Mouse (Mus musculus): ENCODE data around the gene Zfp119a. TPM values are rescaled to one million over a fixed set of nuclear protein-coding genes. Genes with fewer than 3 reads are reported as not detected.
"Not testable (repeated sequence)": the region's sequence is repeated elsewhere in the genome, so short reads cannot be mapped to it uniquely, and the experiment has no call there.

Gene Zfp119a
- polyA plus RNA-seq (2015; fragmentation: Nextera tagmentation; extraction: Ambion mirVana), result 11.9 and 12.1 TPM in 2 replicates

DNA sequence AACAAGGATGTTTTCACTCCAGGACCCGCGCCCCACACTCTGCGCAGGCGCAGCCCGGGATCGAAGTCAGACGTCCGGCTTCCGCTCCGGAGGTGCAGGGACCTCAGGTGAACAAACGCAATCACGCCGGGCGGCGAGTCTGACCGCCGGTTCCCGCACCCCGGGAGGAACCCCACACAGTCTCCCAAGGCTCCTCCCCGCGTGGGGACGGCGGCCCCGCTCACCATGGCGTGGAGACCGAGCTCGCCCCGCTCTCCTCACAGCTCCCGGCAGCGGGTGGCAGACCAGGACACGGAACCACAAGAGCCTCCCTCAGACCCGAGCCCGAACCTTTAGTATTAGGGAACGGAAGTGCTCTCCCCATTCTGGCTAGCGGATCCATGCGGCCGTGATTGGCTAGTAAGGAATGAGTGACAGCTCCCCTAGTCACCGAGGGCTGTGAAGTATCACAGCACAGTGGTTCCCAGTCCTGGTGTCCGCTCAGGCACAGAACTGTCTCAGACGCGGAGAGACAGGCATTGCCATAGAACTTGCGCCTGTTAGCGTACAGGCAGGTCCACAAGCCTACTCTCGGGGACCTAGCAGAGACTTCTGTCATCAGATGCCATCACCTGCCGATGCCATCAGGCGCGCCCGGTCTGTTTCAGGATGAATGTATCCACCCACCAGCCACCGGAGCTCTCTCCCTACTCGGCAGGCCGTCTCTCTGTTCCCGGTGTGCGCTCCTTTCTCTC lies at the start of gene Zfp119a:
Gene Zfp119a, minus strand, starts transcription at position 295 of the 734 bp plus-strand sequence.
- H3K27ac ChIP-seq, result peak within 1 kb of the TSS; percentile 88
- H3K4me3 ChIP-seq, result peak within 1 kb of the TSS; percentile 46
- H3K9me3 ChIP-seq, H3K27me3 ChIP-seq, H3K36me3 ChIP-seq: not testable (repeated sequence)
- peak; percentile 100 for ATAC-seq (ENCODE audit: low FRiP score)
- under 1% methylated on average over 38 of the region's 53 CpGs for WGBS
- peaks cover 18% of the 10 kb centered on the region for H3K4me1 ChIP-seq (replicated peaks)
- H3K4me2 ChIP-seq, result peak within 1 kb of the TSS; percentile 56
- peak within 1 kb of the TSS; percentile 73 for H3K9ac ChIP-seq

DNA sequence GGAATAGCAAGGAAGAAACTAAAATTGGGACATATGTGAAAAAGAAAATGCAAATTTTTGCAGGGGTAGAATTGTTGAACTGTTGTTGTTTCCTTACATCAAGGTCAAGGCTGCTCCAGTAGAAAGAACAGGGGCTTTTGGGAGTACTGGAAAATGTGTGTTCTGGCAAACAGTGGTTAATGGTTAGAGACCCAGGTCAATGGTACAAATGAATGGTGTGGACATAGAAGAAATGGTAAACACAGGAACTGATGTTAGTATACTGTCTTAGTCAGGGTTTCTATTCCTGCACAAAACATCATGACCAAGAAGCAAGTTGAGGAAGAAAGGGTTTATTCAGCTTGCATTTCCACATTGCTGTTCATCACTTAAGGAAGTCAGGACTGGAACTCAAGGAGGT lies 27.9 kb upstream of the Zfp119a start:
- no peak for ATAC-seq (ENCODE audit: low FRiP score)
- Histone ChIP-seq H3K36me3 (no peaks in the 10 kb centered on the region), H3K4me3 (no peak overlapping the region), H3K27ac (no peak overlapping the region), H3K27me3 (no peaks in the 10 kb centered on the region), H3K4me1 (replicated peaks) (no peaks in the 10 kb centered on the region), H3K4me2 (no peak overlapping the region), H3K9ac (no peak overlapping the region), H3K9me3 (no peaks in the 10 kb centered on the region)

DNA sequence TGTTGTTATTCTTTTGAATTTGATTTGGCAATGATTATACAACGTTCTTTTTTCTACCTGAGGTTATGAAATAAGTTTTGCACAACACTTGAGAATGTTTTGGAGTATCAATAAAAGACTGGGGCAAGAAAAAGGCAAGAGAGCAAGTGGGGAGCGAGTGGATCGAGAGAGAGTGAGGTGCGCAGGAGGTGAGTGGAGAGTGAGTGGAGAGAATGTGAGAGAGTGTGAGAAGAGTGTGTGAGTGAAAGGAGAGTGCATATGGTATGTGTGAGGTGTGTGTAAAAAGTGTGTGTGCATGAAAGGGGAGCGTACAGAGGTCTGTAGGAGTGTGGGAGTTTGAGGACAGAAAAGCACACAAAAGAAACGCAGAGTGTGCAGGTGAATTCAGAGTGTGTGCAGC lies 25.4 kb upstream of the Zfp119a start:
- Histone ChIP-seq H3K36me3 (peaks cover 6% of the 10 kb centered on the region), H3K27ac (no peak overlapping the region), H3K4me1 (replicated peaks) (no peaks in the 10 kb centered on the region), H3K9ac (no peak overlapping the region), H3K4me3 (no peak overlapping the region), H3K9me3 (no peaks in the 10 kb centered on the region), H3K27me3 (no peaks in the 10 kb centered on the region), H3K4me2 (no peak overlapping the region)
- 70% methylated on average over 6 of the region's 6 CpGs for WGBS
- no peak for ATAC-seq (ENCODE audit: low FRiP score)

DNA sequence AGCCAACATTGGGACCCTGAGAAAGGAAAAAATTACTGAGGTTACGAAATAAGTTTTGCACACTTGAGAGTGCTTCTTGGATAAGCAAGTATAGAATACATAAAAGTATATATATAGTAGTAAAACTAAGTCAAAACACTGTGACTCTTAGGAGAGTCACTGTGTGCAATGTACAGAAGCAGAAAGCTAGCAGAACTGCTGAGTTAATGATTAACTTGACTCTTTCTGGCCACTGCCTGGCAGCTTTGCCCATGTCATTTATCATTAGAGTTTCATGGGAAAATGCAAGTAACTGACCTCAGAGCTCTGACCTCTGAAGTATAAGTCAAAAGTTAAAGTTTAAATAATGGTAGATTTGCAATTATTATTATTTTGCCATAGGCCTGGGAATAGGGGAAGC lies 25.0 kb upstream of the Zfp119a start:
- Histone ChIP-seq H3K9me3 (no peaks in the 10 kb centered on the region), H3K4me1 (replicated peaks) (no peaks in the 10 kb centered on the region), H3K9ac (no peak overlapping the region), H3K4me2 (no peak overlapping the region), H3K4me3 (no peak overlapping the region), H3K36me3 (peaks cover 9% of the 10 kb centered on the region), H3K27me3 (no peaks in the 10 kb centered on the region), H3K27ac (no peak overlapping the region)
- WGBS, result 90% methylated on average over 1 of the region's 1 CpGs
- no peak for ATAC-seq (ENCODE audit: low FRiP score)

DNA sequence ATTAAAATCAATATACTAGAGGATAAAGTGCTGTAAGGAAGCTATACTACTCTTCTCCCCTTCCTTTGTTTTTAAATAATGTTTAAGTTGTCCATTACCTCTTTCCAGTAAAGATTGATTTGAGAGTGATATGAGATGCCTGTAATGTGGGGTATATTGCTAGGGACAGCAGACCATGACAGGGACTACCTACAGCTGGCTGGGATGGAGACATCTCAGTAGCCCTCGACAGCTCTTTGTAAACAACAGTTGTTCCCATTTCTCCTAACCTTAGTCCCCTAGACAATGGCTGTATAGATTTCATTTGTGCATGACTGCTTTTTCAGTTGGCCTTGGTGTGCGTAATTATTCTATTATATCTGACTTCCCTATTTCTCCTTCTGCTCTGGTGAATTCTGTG lies 24.4 kb upstream of the Zfp119a start:
- H3K9me3 ChIP-seq, result peaks cover 5% of the 10 kb centered on the region; the same call in 1 of the 2 replicates
- H3K4me3 ChIP-seq, result no peak overlapping the region
- no peak overlapping the region for H3K27ac ChIP-seq
- no peak overlapping the region for H3K9ac ChIP-seq
- H3K36me3 ChIP-seq, result peaks cover 14% of the 10 kb centered on the region
- 41% methylated on average over 2 of the region's 2 CpGs for WGBS
- H3K4me2 ChIP-seq, result no peak overlapping the region
- no peaks in the 10 kb centered on the region for H3K4me1 ChIP-seq (replicated peaks)
- no peak for ATAC-seq (ENCODE audit: low FRiP score)
- H3K27me3 ChIP-seq, result no peaks in the 10 kb centered on the region

DNA sequence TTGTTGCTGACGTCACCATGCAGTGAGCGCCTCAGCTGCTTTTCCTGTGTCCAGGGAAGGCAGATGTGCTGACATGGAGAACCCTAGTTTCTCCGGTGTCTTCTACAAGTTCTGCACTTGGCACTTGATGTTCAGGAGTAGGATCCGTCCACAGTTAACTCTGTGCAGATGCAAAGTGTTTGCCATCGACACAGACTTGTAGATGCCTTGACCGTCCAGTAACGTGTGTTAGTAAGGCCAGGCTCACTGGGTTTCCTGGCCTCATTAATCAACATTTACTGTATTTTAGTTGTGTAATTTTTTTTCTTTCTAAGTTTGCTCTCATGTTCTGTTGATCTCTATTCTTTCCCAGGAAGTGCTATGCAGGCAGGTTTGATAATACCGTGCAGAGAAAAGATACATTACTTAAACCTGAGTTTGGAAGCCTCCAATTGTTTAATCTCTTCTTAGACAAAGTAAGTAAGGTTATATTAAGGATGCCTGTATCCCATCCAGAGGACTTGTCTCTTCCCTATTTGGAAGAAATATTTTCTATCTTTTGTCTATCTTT lies 13.8 kb upstream of the Zfp119a start:
- peak overlapping the region; percentile 49 for H3K4me3 ChIP-seq
- H3K4me2 ChIP-seq, result peak overlapping the region; percentile 57
- not testable (repeated sequence) for H3K4me1 ChIP-seq (replicated peaks); H3K9me3 ChIP-seq; ATAC-seq (ENCODE audit: low FRiP score); H3K27me3 ChIP-seq
- peaks cover 16% of the 10 kb centered on the region for H3K36me3 ChIP-seq
- peak overlapping the region; percentile 74 for H3K27ac ChIP-seq
- peak overlapping the region; percentile 59 for H3K9ac ChIP-seq
- 13% methylated on average over 6 of the region's 8 CpGs for WGBS

GRCm38 (mm10) chr17:55884912-55885311 lies 6.2 kb upstream of the Zfp119a start:
- Histone ChIP-seq H3K4me1 (replicated peaks) (no peaks in the 10 kb centered on the region), H3K4me3 (no peak overlapping the region), H3K27ac (no peak overlapping the region), H3K27me3 (peaks cover 35% of the 10 kb centered on the region), H3K36me3 (no peaks in the 10 kb centered on the region), H3K4me2 (no peak overlapping the region), H3K9ac (no peak overlapping the region), H3K9me3 (no peaks in the 10 kb centered on the region)
- ATAC-seq (ENCODE audit: low FRiP score), result no peak
- 68% methylated on average over 2 of the region's 2 CpGs for WGBS

DNA sequence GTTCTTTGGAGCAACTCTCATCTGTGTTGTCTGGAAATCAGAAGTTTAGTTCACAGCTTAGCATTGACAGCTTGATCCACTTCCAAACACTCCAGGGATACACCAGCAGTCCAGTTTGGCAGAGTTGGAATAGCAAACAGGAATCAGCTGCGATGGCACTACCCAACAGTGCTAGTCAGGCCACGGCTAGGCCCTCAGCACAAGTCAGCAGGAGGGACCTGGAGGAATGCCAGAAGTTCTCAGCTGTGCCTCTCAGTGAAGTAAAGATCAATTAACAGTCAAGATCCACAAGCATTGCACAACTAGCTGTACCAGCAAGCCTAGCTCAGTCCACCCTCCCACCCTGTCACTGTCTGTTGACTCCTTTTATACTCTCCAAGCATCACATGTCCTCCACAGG lies 4.9 kb upstream of the Zfp119a start:
- Histone ChIP-seq H3K36me3 (no peaks in the 10 kb centered on the region), H3K9ac (no peak overlapping the region), H3K4me1 (replicated peaks) (peaks cover 5% of the 10 kb centered on the region), H3K4me2 (no peak overlapping the region), H3K27ac (no peak overlapping the region), H3K4me3 (no peak overlapping the region), H3K27me3 (peaks cover 32% of the 10 kb centered on the region), H3K9me3 (no peaks in the 10 kb centered on the region)
- 57% methylated on average over 2 of the region's 2 CpGs for WGBS
- no peak for ATAC-seq (ENCODE audit: low FRiP score)

GRCm38 (mm10) chr17:55878282-55878635 lies 471 bp downstream of the Zfp119a start:
- Histone ChIP-seq H3K4me3 (peak overlapping the region; percentile 46), H3K4me1 (replicated peaks) (peaks cover 18% of the 10 kb centered on the region), H3K9ac (peak overlapping the region; percentile 56), H3K4me2 (peak overlapping the region; percentile 50), H3K27ac (peak overlapping the region; percentile 58; the same call in 1 of the 2 replicates)
- H3K27me3 ChIP-seq; ATAC-seq (ENCODE audit: low FRiP score); H3K36me3 ChIP-seq; H3K9me3 ChIP-seq: not testable (repeated sequence)
- WGBS, result under 1% methylated on average over 7 of the region's 8 CpGs

DNA sequence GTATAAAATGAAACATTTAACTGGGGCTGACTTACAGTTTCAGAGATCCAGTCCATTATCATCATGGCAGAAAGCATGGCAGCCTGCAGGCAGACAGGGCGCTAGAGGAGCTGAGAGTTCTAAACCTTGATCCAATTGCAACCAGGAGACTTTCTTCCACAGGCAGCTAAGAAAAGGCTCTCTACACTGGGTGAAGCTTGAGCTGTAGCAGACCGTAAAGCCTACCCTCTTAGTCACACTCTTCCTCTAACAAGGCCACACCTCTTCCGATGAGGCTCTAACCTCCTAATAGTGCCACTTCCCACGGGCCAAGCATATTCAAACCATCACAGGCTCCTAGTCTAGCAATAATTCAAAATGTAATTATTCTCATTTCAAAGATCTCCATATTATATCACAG lies 1.5 kb downstream of the Zfp119a start:
- H3K27me3 ChIP-seq, result 0 out of 2 replicates have a peak, but pooled peaks cover 5% of the 10 kb centered on the region
- H3K36me3 ChIP-seq, result 0 out of 2 replicates have a peak, but pooled peaks cover 6% of the 10 kb centered on the region
- H3K9me3 ChIP-seq, result no peaks in the 10 kb centered on the region
- WGBS, result 96% methylated on average over 4 of the region's 4 CpGs
- H3K4me1 ChIP-seq (replicated peaks), result peaks cover 18% of the 10 kb centered on the region
- no peak overlapping the region for H3K9ac ChIP-seq
- no peak for ATAC-seq (ENCODE audit: low FRiP score)
- no peak overlapping the region for H3K4me3 ChIP-seq
- no peak overlapping the region for H3K27ac ChIP-seq
- peak overlapping the region; percentile 50; the same call in 1 of the 2 replicates for H3K4me2 ChIP-seq

DNA sequence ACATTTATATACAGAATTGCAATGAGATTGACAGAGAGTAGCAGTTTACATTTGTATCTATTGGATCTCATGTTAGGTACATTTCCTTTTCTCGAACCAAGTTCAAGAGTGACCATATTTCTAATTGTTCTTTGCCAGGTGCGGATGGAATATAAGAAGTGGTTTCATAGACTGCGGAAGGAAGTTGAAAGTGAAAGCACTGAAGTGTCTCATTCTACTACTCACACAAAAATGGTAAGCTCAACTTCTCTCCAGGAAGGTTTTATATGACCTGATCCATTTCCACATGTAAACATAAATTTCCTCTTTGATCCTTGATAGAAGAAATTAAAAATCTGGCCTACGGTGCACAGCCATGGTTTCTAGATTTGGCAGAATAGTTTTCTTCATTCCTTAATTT lies 35.7 kb downstream of the Zfp119a start:
- H3K9me3 ChIP-seq, result no peaks in the 10 kb centered on the region
- H3K27me3 ChIP-seq, result no peaks in the 10 kb centered on the region
- H3K4me3 ChIP-seq, result no peak overlapping the region
- no peak for ATAC-seq (ENCODE audit: low FRiP score)
- no peaks in the 10 kb centered on the region for H3K4me1 ChIP-seq (replicated peaks)
- no peak overlapping the region for H3K9ac ChIP-seq
- H3K36me3 ChIP-seq, result no peaks in the 10 kb centered on the region
- no peak overlapping the region for H3K4me2 ChIP-seq
- 93% methylated on average over 4 of the region's 4 CpGs for WGBS
- H3K27ac ChIP-seq, result no peak overlapping the region

- WGBS, result 78% methylated on average over 1 of the region's 1 CpGs
- H3K4me1 ChIP-seq (replicated peaks), result no peaks in the 10 kb centered on the region
- no peaks in the 10 kb centered on the region for H3K27me3 ChIP-seq
- H3K9me3 ChIP-seq, result no peaks in the 10 kb centered on the region
- H3K4me2 ChIP-seq, result no peak overlapping the region
- H3K9ac ChIP-seq, result no peak overlapping the region
- no peak overlapping the region for H3K27ac ChIP-seq
- no peak overlapping the region for H3K4me3 ChIP-seq
- ATAC-seq (ENCODE audit: low FRiP score), result no peak
- H3K36me3 ChIP-seq, result no peaks in the 10 kb centered on the region
Observed at GRCm38 (mm10) chr17:55821566-55821965, 57.2 kb downstream of the Zfp119a start.

GRCm38 (mm10) chr17:55816853-55817252 lies 61.9 kb downstream of the Zfp119a start:
- H3K4me2 ChIP-seq, result no peak overlapping the region
- H3K4me3 ChIP-seq, result no peak overlapping the region
- no peaks in the 10 kb centered on the region for H3K27me3 ChIP-seq
- 94% methylated on average over 4 of the region's 4 CpGs for WGBS
- H3K9me3 ChIP-seq, result no peaks in the 10 kb centered on the region
- no peaks in the 10 kb centered on the region for H3K4me1 ChIP-seq (replicated peaks)
- no peaks in the 10 kb centered on the region for H3K36me3 ChIP-seq
- H3K27ac ChIP-seq, result no peak overlapping the region
- no peak overlapping the region for H3K9ac ChIP-seq
- no peak for ATAC-seq (ENCODE audit: low FRiP score)
